Mouse (Mus musculus): ENCODE data around the gene Hsd11b1. TPM values are rescaled to one million over a fixed set of nuclear protein-coding genes. Genes with fewer than 3 reads are reported as not detected.

The Hsd11b1 gene
- total RNA-seq (2017): 2.8 and 12.2 TPM in 2 replicates

DNA sequence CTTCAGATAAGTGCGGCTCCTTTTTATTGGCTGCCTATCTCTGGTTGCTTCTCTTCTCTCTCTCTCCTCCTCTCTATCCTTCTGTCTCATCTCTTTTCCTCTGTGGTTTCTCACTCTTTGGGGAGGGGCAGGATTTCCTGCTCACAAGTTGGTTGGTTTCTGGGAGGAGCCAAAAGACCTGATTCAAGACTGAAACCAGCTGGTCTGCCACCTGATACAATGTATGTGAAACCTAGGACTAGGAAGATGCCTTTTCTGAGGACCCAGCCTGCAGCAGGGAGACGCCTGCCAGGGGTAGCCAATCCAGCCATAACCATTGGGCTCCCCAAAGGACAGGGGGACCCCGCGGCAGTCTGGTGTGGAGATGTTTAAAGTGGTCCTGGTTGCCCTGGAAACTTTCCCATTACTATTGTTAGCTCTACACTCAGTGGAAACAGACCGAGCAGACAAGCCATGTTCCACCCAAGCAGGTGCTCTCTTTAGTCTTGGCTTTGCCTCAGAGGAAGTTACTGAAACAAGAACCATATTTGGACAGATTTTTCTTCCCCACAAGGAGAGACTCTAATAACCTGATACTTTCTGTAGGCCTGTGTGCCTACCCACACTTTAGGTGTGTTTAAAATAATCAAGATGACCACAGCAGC is at the start of gene Hsd11b1:
Gene Hsd11b1 (minus strand): TSS at position 121 of the 644 bp plus-strand sequence.
- peak; percentile 72 to 74 for ATAC-seq (replicated peaks in 1 of 2; ENCODE audit: insufficient read depth in 1 of 2, low FRiP score in 2 of 2, low TSS enrichment in 1 of 2, low read depth in 1 of 2, poor library complexity in 2 of 2, severe bottlenecking in 2 of 2)

DNA sequence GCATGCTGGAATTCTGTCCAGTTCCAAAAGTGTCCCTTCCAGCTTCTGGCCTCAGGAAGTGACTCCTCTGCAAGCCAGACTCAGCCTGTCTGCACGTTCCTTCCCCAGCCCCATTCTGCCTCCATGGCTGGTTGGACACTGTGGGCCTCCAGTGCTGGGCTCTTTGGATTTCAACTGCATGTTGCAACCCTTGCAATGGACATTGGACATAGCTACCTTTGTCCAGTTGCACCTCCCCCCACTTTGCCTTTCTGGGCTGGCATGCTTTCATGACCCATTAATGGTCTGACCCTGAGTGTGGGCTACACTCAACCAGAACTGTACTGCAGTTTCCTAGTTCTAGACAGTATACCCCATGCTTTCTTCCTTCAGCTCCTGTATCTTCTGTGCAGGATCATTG is 47.7 kb upstream of the Hsd11b1 start:
- ATAC-seq (replicated peaks in 1 of 2; ENCODE audit: insufficient read depth in 1 of 2, low FRiP score in 2 of 2, low TSS enrichment in 1 of 2, low read depth in 1 of 2, poor library complexity in 2 of 2, severe bottlenecking in 2 of 2): no peak

DNA sequence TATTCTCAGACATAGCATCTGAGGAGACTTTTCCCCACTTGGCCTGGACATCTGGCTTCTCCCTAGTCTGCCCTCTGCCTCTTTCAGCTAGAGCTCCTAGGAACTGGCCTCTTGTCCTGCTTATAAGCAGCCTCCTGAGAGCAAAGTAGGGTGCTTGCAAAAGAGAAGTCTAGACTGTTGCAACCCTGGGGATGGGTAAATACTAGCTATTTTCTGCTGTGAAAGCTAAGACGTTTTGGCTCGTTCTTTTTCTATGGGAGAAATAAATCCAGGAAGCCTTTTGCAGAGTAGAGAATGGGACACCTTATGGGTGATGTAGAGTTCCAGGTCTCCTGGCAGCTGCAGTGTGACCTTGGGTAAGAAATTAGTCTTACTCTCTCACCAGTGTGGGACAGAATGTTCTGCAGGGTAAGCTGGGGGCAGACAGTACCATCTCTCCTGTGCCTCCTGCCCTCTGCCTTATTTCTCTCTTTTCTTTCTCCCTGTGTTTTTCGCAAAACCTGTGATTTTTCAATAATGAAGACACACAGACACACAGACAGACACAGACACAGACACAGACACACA is 46.7 kb upstream of the Hsd11b1 start:
- no peak; a peak in 1 of 4 replicates for ATAC-seq (replicated peaks in 1 of 2; ENCODE audit: insufficient read depth in 1 of 2, low FRiP score in 2 of 2, low TSS enrichment in 1 of 2, low read depth in 1 of 2, poor library complexity in 2 of 2, severe bottlenecking in 2 of 2)

DNA sequence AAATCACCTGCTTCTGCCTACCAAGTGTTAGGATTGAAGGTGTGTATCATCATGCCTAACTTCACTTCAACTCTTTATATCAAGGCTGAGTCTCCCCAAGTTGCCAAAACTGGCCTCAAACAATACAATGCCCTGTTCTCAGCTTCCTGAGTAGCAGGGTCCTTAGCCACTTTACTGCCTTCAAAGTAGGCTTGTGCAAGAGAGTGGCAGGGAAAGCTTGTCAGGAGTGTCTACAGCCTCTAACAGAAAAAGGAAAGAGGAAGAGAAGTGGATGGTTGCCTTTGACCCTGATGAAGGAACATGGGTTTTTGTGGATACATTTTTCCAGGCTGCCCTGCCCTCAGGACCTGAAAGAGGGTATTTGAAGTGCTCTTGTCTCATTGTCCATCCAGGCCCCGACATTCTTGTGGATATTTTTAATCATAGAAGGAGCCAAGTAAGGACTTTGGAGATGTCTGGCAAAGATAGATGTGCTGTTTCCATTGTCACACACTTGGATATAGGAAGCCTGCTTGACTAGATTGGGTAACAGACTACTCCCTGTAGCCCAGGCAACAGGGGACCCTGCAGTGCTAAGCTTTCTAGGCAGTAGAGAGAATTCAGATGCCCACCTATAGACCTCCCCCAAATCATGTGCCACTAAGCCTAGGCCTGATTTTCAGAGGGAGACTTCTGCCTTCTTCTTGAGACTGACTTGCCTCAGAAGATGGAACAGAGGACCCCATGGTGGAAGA is 46.1 kb upstream of the Hsd11b1 start:
- ATAC-seq (replicated peaks in 1 of 2; ENCODE audit: insufficient read depth in 1 of 2, low FRiP score in 2 of 2, low TSS enrichment in 1 of 2, low read depth in 1 of 2, poor library complexity in 2 of 2, severe bottlenecking in 2 of 2): peak in 1 of 2 experiments; percentile 25; a peak in 1 of 4 replicates

DNA sequence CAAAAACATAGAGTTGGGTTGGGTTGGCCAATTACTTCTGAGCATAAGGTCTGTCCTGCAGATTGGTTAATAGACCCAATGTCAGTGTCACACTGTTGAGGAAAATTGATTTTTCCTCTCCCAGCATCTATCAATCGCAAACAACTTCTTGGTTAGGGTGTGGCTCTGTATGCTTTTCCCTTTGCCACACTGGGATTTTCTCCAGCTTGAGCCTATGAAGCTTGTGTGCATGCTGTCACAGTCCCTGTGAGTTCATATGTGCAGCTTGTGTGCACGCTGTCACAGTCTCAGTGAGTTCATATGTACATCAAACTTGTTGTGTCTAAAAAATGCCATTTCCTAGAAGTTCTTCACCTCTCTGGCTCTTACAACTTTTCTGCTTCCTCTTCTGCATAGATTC is 43.0 kb upstream of the Hsd11b1 start:
- ATAC-seq (replicated peaks in 1 of 2; ENCODE audit: insufficient read depth in 1 of 2, low FRiP score in 2 of 2, low TSS enrichment in 1 of 2, low read depth in 1 of 2, poor library complexity in 2 of 2, severe bottlenecking in 2 of 2): no peak

DNA sequence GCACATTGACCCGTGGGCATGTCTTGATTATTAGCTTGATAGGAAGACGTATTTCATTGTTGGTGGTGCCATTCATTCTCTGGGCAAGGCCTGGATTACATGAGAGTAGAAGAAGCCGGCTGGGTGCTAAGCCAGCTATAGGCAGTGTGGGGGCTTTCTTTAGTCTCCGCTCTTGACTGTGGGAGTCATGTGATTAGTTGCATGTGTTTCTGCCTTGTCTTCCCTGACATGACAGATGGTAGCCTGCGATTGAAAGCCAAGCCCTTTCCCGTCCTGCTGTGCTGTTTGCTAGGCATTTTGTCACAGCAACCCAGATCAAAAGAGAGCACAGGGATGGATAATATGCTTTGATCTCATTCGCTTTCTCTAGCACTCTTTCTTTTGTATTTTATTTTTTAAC is 41.5 kb upstream of the Hsd11b1 start:
- ATAC-seq (replicated peaks in 1 of 2; ENCODE audit: insufficient read depth in 1 of 2, low FRiP score in 2 of 2, low TSS enrichment in 1 of 2, low read depth in 1 of 2, poor library complexity in 2 of 2, severe bottlenecking in 2 of 2): no peak

DNA sequence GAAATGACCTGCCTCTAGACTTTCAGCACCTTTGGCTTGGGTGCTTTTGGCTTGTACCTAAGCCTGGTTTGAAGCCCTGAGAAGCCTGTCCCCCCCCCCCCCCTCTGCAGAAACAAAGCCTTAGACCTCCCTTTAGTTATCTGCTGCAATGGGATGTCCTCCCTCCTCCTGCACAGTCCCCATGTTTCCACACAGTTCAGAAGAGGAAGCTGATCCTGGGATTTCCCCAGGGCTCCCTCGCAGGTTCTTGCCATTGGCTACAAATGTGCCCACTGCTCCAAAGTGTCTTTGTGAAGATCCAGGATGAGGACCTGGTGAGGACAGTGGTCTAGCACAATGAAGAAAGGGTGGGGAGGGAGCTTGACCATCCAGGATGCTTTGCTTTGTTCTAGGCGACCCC is 39.2 kb upstream of the Hsd11b1 start:
- ATAC-seq (replicated peaks in 1 of 2; ENCODE audit: insufficient read depth in 1 of 2, low FRiP score in 2 of 2, low TSS enrichment in 1 of 2, low read depth in 1 of 2, poor library complexity in 2 of 2, severe bottlenecking in 2 of 2): no peak; a peak in 1 of 4 replicates

DNA sequence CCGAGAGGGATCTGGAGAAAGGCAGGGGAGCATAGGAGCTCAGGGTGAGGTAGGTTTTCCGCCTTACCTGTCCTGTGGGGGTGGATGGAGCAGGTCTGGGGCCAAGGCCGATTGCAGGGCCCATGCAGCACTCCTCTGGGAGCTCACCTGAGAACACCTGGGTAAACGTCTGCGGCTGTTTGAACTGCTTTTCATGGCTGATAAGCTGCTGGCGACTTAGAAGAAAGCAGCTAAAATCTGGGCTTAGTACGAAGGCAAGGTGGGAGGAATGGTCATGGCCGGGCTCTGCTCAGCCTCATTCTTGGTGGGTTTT is 38.2 kb upstream of the Hsd11b1 start:
- no peak for ATAC-seq (replicated peaks in 1 of 2; ENCODE audit: insufficient read depth in 1 of 2, low FRiP score in 2 of 2, low TSS enrichment in 1 of 2, low read depth in 1 of 2, poor library complexity in 2 of 2, severe bottlenecking in 2 of 2)

DNA sequence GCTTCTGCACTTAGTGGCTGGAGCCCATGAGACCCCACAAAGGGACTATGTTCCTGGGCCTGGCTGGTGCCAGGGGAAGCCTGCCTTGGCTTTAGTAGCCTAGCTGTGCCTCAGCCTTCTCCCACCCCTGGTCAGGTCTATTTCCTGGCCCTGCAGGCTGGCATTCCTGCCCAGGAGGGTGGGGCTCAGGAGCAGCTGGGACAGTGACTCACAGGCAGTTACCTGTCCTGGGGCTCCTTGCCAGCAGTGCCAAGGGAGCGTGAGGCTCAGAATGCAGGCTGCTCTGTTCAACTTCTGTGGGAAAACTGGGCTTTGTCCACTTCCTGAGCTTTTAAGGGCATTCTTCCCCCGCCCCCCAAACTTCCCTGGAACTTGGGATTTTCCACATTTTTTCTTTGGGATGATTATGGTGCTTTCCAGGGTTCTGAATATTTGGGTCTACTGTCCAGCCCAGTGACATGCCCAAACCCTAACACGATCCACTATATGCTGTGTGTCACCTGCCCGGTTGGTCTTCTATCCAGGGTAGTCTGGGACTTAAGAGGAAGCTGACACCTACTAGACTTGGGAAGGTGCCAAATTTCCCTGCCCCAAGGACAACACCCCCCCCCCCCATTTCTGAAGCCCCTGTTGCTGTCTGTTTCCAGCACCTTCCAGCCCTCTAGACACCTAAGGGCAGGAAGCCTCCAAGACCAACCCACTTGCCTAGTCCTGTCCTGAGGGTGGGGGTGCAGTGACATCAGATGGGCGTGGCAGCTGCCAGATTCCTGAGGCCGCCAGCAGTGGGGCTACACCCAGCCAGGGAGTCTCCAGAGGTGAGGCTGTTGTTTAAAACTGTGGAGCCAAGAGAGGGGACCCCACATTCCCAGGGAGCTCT is 37.6 kb upstream of the Hsd11b1 start:
- no peak for ATAC-seq (replicated peaks in 1 of 2; ENCODE audit: insufficient read depth in 1 of 2, low FRiP score in 2 of 2, low TSS enrichment in 1 of 2, low read depth in 1 of 2, poor library complexity in 2 of 2, severe bottlenecking in 2 of 2)

DNA sequence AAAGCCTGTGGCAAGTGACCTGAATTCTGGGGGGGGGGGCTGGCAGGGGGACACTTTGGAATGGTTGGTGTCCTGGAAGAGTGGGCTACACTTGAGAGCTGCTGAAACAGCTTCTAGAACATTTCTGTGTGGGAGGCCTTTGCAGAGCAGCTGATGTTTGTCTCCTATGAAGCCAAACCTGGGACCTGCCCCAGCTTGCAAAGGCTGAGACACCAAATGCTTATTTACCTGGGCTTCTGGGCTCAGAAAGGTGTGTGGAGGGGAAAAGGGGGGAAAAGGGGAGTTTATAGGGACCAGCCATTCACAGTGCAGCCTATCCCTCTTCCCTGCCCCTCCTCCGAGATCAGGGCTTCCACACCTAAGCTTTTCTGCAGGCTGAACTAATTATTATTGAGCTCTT is 36.1 kb upstream of the Hsd11b1 start:
- no peak for ATAC-seq (replicated peaks in 1 of 2; ENCODE audit: insufficient read depth in 1 of 2, low FRiP score in 2 of 2, low TSS enrichment in 1 of 2, low read depth in 1 of 2, poor library complexity in 2 of 2, severe bottlenecking in 2 of 2)

DNA sequence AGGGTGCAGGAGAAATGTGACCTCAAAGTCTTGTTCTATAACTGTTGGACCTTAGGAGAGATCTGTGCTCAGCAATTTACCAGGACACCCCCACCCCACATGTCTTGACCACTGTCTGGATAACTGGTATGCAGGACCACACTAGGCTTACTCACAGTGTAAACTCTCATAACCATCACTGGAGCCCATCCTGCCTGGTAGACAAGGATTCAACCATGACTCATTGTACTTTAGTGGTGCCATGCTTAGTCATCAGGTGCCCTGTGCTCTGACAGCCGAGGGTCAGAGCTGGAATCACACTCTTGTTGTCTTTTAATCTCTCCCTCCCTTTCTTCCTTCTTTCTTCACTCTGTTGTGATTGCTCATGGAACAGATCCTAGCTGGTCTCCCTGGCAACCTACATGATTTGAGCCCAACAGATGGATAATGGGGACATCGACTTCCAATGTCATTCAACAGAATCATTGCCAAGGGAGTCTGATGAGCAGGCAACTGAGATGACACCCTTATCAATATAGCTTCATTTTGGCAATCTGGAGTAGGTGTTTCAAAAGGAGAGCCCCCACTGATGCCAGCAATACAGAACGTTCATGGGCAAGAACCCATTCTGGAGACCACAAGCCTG is 34.4 kb upstream of the Hsd11b1 start:
- ATAC-seq (replicated peaks in 1 of 2; ENCODE audit: insufficient read depth in 1 of 2, low FRiP score in 2 of 2, low TSS enrichment in 1 of 2, low read depth in 1 of 2, poor library complexity in 2 of 2, severe bottlenecking in 2 of 2): no peak

DNA sequence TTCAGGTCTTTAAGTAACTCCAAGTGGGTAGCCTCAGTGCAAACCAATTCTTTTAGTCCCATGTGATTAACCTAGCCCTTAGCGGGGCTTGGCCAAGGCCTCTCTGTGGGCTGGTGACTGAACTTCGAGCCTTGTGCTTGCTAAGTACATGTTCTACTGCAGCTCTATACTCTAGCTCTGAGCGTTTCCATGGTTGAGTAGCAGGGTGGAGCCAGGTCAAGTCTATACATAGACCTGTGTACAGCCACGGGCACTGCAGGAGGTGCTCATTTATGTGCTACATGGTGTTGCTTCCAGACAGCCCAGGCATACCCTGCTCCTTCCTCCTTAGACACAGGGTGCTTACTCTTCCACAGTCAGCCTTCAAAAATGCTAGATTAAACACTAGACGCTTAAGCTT is 32.0 kb upstream of the Hsd11b1 start:
- no peak for ATAC-seq (replicated peaks in 1 of 2; ENCODE audit: insufficient read depth in 1 of 2, low FRiP score in 2 of 2, low TSS enrichment in 1 of 2, low read depth in 1 of 2, poor library complexity in 2 of 2, severe bottlenecking in 2 of 2)

DNA sequence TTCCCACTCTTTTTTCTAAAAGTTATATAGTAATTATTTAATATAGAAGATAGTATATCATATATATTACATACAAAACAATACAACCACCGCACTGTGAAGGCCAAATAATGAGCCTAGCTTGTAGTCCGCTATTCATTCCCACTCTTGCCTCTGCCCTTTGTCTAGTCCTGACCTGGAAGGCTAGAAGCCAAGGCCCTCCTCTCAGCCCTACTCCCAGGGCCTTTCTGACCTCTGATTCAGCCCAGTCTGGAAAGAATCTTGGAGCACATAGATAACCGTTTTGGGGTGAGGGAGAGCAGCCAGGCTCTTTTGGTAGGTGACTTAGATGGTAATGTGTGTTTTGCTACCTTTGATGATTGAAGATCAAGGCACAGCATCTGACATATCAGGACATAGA is 30.1 kb upstream of the Hsd11b1 start:
- ATAC-seq (replicated peaks in 1 of 2; ENCODE audit: insufficient read depth in 1 of 2, low FRiP score in 2 of 2, low TSS enrichment in 1 of 2, low read depth in 1 of 2, poor library complexity in 2 of 2, severe bottlenecking in 2 of 2): no peak

DNA sequence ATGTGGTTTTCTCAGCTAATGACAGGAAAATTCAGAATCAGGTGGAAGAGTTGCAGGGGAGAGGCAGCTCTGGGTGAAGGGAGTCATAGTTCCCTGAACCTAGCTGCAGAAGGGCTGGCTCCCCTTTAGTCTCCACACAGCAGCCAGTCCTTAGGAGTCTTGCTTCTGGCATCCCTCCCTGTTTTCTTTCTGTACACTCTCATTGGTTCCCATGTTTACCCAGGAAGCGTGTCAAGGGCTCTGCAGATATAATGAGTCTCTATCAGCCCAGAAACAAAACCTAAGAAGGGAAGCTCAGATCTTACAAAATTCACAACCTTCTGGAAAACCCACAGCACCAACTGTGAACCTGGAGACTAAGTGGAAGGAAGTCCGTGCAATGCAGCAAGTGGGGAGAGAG is 29.2 kb upstream of the Hsd11b1 start:
- ATAC-seq (replicated peaks in 1 of 2; ENCODE audit: insufficient read depth in 1 of 2, low FRiP score in 2 of 2, low TSS enrichment in 1 of 2, low read depth in 1 of 2, poor library complexity in 2 of 2, severe bottlenecking in 2 of 2): peak; percentile 27 to 32; a peak in 2 of 4 replicates

DNA sequence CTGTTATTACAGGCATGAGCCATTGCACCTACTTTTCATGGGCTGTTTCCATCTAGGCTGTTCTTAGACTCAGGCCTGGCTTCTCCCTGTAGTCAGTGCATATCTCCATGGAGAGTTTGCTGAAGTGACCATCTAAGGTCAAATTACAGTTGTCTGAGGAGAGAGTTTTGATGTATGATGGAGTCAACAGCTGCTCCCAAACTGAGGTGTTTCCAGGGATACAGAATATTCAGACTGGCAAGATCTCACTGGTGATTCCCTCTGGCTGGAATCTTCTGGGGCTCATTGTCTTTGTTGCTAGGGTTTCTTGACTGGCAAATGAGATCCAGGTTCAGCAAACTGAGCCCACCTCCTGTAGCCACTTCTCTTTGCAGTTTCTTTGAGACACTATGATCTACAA is 26.8 kb upstream of the Hsd11b1 start:
- ATAC-seq (replicated peaks in 1 of 2; ENCODE audit: insufficient read depth in 1 of 2, low FRiP score in 2 of 2, low TSS enrichment in 1 of 2, low read depth in 1 of 2, poor library complexity in 2 of 2, severe bottlenecking in 2 of 2): no peak

DNA sequence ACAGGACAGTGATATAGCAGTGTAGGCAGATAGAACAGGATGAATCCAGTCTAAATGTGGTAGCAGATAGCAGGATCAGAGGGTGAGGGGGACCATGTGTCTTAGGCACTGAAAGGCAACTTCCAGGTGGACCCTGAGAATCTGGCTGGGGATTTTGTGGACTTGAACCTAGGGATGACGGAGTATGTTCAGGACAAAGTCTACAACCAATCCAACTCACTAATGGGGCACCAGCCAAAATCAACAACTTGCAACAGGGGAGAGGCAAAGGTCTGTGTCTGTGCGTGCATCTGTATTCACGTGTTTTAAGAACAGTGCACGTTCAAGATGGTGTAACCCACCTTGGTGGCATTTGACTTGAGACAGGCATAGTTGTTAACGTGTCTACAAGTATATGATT is 26.0 kb upstream of the Hsd11b1 start:
- no peak for ATAC-seq (replicated peaks in 1 of 2; ENCODE audit: insufficient read depth in 1 of 2, low FRiP score in 2 of 2, low TSS enrichment in 1 of 2, low read depth in 1 of 2, poor library complexity in 2 of 2, severe bottlenecking in 2 of 2)

DNA sequence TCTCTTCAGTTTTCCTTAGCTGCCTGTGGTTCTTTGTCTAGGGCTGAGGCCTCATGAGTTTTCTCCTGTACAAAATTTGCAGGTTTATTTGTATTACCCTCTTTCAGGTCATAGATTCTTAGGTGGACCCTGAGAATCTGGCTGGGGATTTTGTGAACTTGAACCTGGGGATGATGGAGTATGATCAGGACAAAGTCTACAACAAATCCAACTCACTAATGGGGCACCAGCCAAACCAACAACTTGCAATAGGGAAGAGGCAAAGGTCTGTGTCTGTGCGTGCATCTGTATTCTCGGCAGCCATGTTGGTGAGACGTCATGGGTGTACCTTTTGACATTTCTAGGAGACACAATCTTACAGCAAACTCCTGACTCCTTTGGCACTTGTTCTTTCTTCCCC is 25.2 kb upstream of the Hsd11b1 start:
- ATAC-seq (replicated peaks in 1 of 2; ENCODE audit: insufficient read depth in 1 of 2, low FRiP score in 2 of 2, low TSS enrichment in 1 of 2, low read depth in 1 of 2, poor library complexity in 2 of 2, severe bottlenecking in 2 of 2): no peak

DNA sequence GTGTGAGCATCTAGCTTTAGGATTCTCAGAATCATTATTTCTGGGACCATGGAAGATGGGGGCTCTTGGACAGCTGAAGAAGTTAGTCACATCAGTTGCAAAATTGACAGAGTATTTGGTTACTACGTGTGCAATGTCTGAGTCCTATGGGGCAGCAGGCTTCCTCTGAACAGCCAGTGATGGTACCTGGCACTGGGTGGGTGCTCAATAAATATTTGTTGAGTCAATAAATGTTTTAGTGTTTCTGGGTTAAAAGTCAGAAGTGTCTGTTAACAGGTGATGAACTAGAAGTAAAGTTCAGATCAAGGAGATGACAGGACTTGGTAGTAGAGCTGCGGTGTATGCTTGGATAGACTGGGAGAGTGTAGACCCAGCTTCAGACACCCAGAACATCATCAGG is 23.7 kb upstream of the Hsd11b1 start:
- no peak for ATAC-seq (replicated peaks in 1 of 2; ENCODE audit: insufficient read depth in 1 of 2, low FRiP score in 2 of 2, low TSS enrichment in 1 of 2, low read depth in 1 of 2, poor library complexity in 2 of 2, severe bottlenecking in 2 of 2)

All from hematopoietic stem cell, adult 5-6 weeks (primary cell).